Mouse (Mus musculus) megakaryocyte, embryonic 14.5 days (primary cell): ENCODE measurements around the gene Actrt3.

Experiments
- FLI1 ChIP-seq: IDR thresholded peaks from 2 replicates; pipeline ENCODE4 v1.6.1; 2012; ENCODE audit warnings: low read length, inconsistent platforms, mixed read lengths
- GATA1 ChIP-seq: IDR thresholded peaks from 3 replicates; pipeline ENCODE4 v1.6.1; 2012; ENCODE audit warnings: mixed read lengths, low read length, inconsistent platforms, borderline replicate concordance

GRCm38 (mm10) chr3:30633681-30634080, 33.9 kb upstream of the Actrt3 start:
- TF ChIP-seq GATA1 (no peak), FLI1 (no peak)
